Mouse (Mus musculus): ENCODE data around the gene Mrps7. TPM values are rescaled to one million over a fixed set of nuclear protein-coding genes. Genes with fewer than 3 reads are reported as not detected.

Gene Mrps7
- polyA plus RNA-seq, 1 experiment = 42.9 TPM

DNA sequence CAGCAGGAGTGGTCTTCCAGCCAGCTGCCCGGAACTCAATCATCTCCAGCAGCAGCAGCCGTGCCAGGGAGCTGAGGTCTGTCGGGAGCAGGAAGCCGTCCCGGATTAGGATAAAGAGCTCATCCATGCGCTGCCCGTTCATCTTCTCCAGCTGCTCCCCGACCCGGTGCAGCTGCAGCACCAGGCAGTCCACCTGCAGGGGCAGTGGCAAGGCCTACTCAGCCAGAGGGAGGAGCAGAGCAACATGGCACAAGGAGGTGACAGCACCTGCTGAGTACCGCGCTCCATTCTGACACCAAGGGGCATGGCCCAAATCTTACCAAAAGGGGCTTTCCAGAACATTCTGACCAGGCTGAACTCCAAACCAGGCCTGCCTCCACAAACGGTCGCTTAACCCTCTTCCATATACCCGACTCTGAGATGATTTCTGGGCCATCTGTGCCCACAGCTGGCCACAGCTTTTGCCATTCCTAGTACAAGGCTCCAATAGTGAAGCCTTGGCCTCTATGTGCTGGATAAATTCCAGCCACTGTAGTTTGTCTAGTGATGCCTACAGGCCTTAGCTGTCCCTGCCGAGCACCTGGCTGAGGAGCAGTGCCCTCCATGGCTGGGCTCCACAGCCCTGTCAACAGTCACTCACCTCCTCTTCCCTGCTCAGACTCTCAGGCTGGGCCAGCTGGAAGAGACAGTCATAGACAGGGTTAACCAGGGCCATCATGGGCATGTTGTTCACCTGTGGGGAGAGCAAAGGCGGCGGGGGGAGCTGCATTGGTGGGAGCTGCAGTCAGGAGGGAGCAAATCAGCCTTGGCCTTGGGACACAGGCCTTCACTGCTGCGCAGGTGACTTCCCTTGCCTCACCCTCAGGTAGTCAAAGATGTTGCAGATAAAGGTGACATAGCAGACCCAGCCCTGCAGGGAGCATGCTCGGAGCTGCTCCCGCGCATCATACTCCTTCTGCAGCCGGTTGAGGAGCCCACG, 5.0 kb downstream of the Mrps7 start:
- no peak for DNase-seq (ENCODE audit: extremely low spot score in 1 of 2, low spot score in 1 of 2)

DNA sequence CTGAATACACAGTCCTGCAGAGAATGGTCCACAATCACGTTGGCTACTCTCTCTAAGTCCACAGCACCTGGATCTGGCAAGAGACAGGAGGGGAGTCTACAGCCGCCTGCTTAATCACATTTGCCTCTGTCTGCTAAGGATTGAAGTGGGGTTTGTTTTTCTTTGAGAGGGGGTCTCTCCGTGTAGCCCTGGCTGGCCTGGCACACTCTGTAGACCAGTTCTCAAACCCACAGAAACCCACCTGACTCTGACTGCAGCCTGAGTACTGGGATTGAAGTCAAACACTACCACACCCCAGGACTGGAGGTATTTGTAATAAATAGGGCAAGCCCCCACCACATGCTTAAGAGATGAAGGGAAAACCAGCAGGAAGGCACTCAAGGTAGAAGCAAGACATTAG, 5.9 kb downstream of the Mrps7 start:
- no peak for DNase-seq (ENCODE audit: extremely low spot score in 1 of 2, low spot score in 1 of 2)

DNA sequence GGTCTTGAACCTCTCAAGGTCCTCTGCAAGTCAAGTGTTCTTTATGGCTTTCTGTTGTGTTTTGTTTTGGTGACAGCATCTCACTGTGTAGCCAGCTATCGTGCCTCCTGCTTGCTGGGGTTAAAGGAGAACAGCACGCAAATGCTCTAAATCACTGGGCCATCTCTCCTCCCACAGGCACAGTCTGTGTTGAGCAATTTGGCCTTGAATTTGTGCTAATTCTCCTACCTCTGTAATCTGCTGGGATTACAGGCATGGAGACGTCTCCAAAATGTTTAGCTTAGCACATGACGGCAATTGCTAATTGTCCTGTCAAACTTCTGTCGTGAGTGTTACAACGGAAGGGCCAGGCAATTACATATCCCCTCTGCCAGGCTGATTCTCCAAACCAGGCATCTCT, 7.4 kb downstream of the Mrps7 start:
- no peak for DNase-seq (ENCODE audit: extremely low spot score in 1 of 2, low spot score in 1 of 2)

DNA sequence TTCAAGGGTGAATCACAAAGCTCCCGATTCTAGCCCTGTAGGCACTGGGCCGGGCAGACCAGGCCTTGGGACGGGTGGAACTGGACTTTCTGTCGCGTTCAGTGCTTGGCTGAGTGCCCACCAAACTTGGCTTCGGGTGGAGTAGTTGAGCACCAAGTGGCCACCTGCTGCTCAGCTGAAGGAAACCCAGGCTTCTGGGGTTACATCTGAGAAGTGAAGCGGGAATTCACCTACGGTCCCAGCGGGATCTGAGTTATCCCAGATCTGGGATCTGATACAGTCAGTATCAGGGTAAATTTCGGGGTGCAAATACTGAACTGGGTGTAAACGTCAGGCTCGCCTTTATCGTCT, 8.3 kb downstream of the Mrps7 start:
- peak in 1 of 2 experiments; percentile 57 for DNase-seq (ENCODE audit: extremely low spot score in 1 of 2, low spot score in 1 of 2)

DNA sequence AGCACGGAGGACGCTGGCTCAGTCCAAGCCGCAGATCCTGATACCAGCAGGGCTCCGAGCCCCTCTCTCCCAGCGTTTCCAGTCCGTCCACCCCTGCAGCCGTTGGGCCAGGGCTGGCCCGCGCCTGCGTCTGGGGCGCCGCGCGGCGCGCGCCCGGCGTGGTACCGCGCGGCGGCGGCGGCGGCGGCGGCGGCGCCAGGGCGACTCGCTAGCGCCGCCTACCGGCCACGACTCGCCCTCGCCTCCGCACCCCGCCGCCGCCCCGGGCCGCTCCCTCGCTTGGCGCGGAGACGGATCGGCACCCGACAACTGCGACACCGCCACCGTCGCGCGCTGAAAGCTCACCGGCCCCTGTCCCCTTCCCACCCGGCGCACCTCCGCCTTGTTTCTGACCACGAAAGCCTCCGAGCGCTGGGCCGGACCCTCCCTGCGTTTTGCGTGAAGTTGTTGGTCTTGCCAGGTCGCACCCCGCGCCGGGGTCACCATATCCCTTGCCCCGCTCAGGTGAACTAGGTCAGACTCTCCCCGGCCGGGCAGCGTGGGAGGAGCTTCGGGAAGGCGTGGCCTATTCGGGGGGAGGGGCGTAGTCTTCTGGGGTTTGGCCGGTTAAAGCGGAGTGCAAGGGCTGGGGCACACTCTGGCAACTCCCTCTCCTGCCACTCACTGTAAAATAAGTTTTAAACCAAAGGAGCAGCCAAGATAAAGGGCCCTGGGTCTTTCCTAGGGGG, 8.8 kb downstream of the Mrps7 start, which contains the start of gene Mif4gd:
Gene Mif4gd (minus strand): TSS at position 560 of the 728 bp plus-strand sequence.
- DNase-seq (ENCODE audit: extremely low spot score in 1 of 2, low spot score in 1 of 2) = peak; percentile 50 to 76

DNA sequence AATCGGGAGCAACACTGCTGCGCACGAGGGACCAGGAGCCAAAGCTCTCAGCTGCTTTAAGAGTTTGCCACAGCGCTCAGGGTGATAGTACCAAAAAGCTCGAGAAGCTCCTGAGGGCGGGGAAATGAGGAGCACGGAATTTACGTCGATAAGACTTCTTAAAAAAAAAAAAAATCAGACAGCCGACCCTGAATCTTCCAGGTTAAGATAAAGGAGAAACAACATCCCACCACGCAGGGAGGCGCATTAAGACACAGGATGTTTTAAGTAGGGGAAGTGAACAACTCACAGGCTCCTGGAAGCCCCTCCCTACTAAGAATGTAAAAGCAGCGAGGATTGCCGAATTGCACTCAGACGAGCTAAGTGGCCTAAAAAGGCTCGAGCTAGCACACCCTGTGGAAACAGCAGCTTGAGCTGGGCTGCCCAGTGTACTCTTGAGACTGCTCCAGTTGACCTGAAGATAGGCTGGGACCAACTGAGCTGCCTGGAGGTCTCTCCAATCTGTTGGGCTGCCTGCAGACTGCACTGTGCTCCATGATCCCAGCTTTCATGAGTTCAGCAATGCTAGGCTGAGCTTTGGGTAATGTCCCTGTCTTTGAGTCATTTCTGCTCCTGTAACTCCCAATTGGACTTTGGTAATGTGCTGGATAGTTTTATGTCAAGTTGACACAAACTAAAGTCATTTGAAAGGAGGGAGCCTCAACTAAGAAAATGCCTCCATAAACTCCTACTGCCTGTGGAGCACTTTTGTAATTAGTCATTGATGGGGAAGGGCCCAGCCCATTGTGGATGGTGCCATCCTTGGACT, 9.6 kb downstream of the Mrps7 start:
- DNase-seq (ENCODE audit: extremely low spot score in 1 of 2, low spot score in 1 of 2) = no peak

DNA sequence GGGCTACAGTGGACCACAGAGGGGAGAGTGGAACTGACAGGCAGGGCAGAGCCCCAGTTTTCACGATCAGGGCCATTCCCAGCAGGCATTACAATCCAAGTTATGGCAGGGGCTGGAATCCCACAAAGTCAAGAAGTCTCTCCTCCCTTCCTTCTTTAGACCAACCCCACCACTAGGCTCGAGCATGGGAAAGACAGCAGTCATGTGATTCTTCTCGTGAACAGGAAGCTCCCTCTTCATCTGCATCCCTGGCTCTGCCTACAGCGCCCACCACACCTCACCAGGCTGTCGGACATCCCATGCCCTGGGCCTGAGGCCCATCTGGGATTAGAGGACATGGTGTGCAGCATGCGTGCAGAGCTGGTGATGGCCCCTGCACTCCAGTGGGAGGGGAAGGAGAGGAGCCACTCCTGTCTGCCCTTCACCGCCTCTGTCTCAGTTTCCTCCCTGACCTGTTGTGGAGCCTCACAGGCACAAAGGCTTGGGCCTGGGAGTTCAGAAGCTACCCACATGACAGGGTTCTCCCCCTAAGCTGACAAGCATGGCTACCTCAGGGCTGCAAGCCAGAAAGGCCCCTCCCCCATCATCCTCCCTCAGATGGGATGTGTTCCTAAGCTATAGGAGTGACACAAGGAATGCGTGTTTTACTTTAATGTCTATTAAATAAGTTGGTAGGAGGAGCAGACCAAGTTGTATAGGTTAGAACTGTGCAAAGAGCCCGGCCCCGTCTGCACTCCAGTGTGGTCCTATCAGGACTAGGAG, 10.8 kb downstream of the Mrps7 start:
- DNase-seq (ENCODE audit: extremely low spot score in 1 of 2, low spot score in 1 of 2) = no peak

DNA sequence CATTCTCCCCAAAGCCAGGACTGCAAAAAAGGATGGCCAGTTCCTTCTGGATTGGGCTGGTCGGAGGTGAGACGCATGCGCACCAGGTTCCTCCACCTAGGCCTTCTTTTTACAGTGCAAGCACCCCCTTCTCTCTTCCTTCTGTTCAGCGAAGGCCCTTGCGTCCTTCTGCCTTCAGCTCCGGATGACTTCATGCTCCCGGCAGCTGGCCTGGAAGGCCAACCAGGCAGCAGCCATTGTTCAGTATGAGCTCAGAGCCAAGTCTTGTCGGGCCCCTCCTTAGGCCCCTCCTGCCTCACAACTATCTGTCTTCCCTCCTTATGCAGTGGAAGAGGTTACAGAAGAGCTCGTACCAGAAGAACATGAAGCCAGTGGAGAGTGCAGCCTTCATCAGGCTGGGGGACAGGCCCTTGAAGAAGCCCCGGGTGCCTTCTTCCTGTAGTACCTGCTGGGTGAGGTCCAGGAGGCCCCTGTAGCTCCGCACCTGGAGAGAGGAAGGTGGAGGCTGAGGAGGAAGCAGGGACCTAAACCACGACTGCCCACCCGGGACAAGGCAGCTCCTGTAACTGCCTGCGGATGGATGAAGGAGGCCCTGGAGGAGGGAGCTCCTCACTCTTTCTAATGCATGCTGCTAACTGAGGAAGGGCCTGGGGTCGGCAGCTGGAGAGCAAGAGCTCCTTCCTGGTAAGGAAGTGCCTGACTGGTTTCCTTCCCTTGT, 11.5 kb downstream of the Mrps7 start:
- no peak for DNase-seq (ENCODE audit: extremely low spot score in 1 of 2, low spot score in 1 of 2)

DNA sequence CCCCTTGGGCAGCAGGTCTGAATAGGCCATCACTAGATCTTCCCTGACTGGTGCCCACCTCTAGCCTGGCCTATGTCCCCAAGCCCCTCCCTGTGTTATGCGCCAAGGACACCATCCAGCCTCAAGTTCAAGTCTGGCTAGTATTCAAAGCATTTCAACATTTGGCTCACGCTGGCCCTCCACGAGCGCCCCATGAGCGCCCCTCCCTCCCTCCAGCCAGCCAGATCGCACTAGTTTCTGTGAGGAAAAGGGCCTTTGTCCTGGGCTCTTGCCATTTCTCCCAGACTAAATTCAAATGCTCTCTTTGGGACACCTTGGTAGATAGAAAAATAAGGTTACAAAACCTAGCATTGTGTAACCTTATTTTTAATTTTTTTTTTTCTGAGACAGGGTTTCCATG, 12.2 kb downstream of the Mrps7 start:
- no peak for DNase-seq (ENCODE audit: extremely low spot score in 1 of 2, low spot score in 1 of 2)

DNA sequence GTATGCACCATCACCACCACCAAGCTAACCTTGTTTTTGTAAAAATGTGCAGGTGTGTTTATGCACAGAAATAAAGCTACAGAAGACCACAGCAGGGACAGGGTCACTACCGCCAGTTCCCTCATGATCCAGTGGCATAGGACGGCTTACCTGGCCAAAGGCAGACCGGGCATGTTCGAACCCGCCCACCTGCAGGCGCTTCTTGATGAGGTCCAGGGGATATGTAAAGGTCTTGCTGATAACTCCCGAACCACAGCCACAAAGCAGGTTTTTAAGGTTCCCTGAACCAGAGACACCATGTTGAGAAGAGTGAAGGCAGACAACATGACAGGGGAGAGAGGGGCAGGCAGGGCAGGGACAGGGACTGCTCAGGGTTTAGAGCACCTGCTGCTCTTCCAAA, 12.6 kb downstream of the Mrps7 start:
- DNase-seq (ENCODE audit: extremely low spot score in 1 of 2, low spot score in 1 of 2) = no peak

DNA sequence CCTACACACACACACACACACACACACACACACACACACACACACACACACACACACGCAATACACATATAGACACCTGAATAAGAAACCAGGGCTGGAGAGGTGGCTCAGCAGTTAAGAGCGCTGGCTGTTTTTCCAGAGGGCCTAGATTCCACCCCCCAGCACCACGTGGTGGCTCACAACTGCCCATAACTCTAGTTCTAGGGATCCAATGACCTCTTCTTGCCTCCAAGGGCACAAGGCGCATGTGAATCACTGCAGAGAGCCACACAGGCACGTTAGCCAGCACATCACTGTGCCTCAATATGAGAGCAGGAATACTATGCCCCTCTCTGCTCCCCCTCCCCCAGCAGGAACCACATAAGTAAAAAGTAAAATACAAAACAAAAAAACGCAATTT, 13.2 kb downstream of the Mrps7 start:
- no peak for DNase-seq (ENCODE audit: extremely low spot score in 1 of 2, low spot score in 1 of 2)

DNA sequence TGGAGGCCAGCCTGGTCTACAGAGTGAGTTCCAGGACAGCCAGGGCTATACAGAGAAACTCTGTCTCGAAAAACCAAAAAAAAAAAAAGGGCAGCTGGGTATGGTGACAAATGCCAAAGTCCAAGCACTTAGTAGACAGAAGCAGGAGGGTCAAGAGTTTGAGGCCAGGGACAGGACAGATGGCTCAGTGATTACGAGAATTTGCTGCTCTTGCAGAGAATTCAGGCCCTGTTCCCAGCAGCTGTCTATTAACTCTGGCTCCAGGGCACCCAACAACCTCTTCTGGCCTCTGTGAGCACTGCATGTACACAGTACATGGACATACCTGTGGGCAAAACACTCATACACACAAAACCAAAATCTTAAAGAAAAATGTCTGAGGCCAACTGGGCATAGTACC, 14.3 kb downstream of the Mrps7 start:
- DNase-seq (ENCODE audit: extremely low spot score in 1 of 2, low spot score in 1 of 2) = no peak

DNA sequence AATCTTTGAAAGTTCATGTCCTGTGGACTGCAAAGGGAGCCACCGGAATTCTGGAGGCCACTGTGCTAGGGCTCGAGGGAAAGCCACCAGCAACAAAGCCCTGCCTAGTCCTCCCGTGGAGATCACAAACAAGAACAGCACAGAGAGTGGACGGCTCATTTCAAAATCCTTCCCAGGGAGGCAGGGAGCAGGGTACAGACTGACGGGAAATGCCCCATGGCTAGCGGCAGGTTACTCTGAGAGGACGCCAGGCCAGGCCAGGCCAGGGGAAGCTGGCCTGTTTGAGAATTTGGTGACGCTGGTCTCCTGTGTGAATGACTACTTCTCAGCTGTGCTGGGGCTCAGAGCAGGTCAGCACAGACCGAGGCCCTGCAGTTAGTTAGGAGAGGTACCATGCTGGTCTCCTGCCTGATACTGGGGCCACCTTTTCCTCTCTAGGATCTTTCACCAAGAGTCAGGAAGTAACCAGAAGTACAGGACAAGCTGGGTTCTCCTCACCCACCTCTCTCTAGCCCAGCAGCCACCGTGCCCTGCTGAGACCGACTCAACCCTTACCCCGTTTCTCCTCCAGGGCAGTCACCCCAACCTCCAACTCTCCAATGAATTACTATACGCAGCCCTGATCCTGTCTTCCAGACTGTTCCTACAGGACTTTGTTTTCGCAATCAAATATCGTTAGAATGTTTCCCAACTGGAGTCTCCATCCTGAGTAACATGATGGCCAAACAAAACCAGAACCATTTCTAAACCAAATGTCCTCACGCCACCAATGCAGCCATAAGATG, 15.2 kb downstream of the Mrps7 start:
- no peak for DNase-seq (ENCODE audit: extremely low spot score in 1 of 2, low spot score in 1 of 2)

DNA sequence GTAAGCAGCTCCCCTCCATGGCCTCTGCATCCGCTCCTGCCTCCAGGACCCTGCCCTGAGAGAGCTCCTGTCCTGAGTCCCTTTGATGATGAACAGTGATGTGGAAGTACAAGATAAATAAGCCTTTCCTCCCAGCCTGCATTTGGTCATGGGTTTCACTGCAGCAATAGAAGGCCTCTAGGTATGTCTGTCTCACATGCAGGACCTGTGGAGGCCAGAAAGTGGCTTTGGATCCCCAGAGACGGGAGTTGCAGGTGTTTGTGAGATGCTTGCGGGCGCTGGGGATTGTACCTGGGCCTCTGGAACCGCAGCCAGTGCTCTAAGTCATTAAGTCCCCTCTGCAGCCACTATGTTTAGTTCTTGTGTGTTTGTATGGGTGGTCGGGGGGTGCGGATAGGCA, 16.2 kb downstream of the Mrps7 start:
- DNase-seq (ENCODE audit: extremely low spot score in 1 of 2, low spot score in 1 of 2) = no peak

DNA sequence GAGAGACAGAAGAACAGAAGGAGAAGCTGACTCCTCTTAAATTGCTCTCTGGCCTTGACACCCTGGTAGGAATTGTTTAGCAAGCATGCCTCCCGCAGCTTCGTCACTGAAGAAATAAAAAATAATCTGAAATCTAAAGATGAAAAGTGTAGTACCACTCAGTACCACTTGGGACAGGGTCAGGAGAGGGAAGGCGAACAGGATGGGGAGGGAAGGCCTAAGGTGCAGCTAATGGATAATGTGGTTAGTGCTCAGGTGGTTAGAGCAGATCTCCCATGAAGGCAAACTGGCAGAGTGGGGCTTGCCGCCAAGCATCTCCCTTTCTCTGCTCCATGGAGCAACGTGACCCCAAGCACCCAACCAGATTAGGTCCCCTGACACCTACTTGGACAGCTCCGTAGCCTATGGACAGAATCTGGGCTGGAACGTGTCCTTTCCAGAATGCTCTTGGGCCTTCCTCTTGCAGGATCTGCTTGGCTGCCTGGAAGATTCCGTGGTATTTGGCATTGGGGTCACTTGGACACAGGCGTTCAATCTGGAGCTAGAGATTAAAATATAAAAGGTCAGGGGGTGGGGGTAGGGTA, 19.9 kb downstream of the Mrps7 start:
- DNase-seq (ENCODE audit: extremely low spot score in 1 of 2, low spot score in 1 of 2) = no peak

DNA sequence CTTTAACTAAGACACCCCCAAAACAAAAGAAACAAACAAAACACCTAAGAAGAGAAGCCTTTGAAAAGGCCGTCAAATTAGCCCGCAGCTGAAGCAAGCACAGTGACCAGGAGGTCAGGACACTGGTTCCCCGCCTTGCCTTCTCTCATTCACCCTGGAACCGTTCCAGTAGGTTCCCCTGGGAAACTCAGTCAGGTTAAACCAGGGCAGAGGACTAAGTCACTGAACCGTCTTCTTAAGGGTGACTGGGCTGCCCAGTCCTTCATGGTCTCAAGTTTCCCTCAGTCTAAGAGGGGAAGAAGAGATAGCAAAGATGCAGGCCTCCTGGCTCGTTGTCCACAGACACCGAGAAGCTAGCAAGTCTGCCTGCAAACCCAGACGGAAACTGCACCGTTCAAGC, 22.2 kb downstream of the Mrps7 start:
- no peak for DNase-seq (ENCODE audit: extremely low spot score in 1 of 2, low spot score in 1 of 2)

DNA sequence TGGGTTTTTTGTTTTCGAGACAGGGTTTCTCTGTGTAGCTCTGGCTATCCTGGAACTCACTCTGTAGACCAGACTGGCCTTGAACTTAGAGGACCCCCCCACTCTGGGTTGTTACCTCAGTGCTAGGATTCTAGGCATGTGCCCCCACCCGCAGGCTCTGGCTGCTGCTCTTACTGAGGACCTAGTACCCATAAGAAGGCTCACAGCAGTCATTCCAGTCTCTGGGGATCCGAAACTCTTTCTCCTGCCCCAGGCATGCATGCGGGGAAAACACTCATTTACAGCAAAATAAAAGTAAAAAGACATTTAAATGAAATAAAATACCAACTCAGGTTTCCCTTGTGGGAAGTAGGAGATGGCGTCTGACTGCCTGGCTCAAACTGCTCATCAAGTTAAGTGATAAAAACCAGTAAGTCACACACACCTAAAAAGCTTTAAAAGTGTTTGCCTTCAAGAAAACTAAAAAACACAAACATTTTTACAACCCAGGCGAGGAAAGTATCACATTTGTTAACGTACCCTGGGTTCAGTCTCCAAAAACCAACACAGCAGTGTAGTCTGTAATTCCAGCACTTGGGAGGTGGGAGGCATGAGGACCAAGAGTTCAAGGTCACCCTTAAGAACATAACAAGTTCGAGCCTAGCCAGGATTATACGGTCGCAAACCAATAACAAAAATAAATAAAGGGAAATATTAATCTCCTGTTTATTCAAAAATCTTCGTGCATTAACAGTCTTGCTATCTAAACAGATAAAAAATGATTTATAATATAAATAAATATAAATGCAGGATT, 23.3 kb downstream of the Mrps7 start:
- no peak for DNase-seq (ENCODE audit: extremely low spot score in 1 of 2, low spot score in 1 of 2)

Measured in frontal cortex, adult 2 months (tissue).